Mouse (Mus musculus) embryonic facial prominence, embryonic 15.5 days (tissue): ENCODE data around the gene Flnc. TPM values are rescaled to one million over a fixed set of nuclear protein-coding genes. Genes with fewer than 3 reads are reported as not detected.

Source experiments
- ATAC-seq: fragments of 200-750 bp; cut with Nextera tagmentation; 2 replicates; pipeline ENCODE4 v1.8.0; 2017; ENCODE audit warnings: low read depth, moderate TSS enrichment; ENCODE audit not compliant: insufficient number of reproducible peaks, low FRiP score, low TSS enrichment
- H3K27ac ChIP-seq: fragments of 300-500 bp; sonication (generic); replicated peaks from 2 replicates; pipeline ENCODE4 v1.5.1; 2015; ENCODE audit warnings: mild to moderate bottlenecking, inconsistent platforms
- H3K27me3 ChIP-seq: fragments of 300-500 bp; sonication (generic); 2 replicates; pipeline ENCODE4 v1.6.1; 2015; ENCODE audit warnings: inconsistent platforms
- H3K36me3 ChIP-seq: fragments of 300-500 bp; sonication (generic); 2 replicates; pipeline ENCODE4 v1.6.1; 2015; ENCODE audit warnings: mild to moderate bottlenecking, inconsistent platforms
- H3K4me1 ChIP-seq: fragments of 300-500 bp; sonication (generic); 2 replicates; pipeline ENCODE4 v1.6.1; 2015; ENCODE audit warnings: inconsistent platforms
- H3K4me2 ChIP-seq: fragments of 300-500 bp; sonication (generic); replicated peaks from 2 replicates; pipeline ENCODE4 v1.6.1; 2015; ENCODE audit warnings: mild to moderate bottlenecking, inconsistent platforms
- H3K4me3 ChIP-seq: fragments of 300-500 bp; sonication (generic); replicated peaks from 2 replicates; pipeline ENCODE4 v1.5.1; 2015; ENCODE audit warnings: mild to moderate bottlenecking, inconsistent platforms
- H3K9ac ChIP-seq: fragments of 300-500 bp; sonication (generic); 2 replicates; pipeline ENCODE4 v1.6.1; 2015; ENCODE audit warnings: inconsistent platforms
- H3K9me3 ChIP-seq: fragments of 300-500 bp; sonication (generic); replicated peaks from 2 replicates; pipeline ENCODE4 v1.6.1; 2016; ENCODE audit warnings: inconsistent platforms
- WGBS: fragments of 180-500 bp; shearing (Covaris S2); methylation state at CpG from one replicate; pipeline ENCODE4 v1.1.7; 2015; 5-methylcytosine and 5-hydroxymethylcytosine counted together
- polyA plus RNA-seq: library from polyadenylated mRNA; unstranded; fragments of >200 nt; fragmentation: Nextera tagmentation; extraction: Ambion mirVana; gene quantifications from 2 replicates; pipeline ENCODE4 v1.2.1, GENCODE M21; 2015

The Flnc gene
- polyA plus RNA-seq, 1 experiment from 2014 or later = 24.0 TPM

DNA sequence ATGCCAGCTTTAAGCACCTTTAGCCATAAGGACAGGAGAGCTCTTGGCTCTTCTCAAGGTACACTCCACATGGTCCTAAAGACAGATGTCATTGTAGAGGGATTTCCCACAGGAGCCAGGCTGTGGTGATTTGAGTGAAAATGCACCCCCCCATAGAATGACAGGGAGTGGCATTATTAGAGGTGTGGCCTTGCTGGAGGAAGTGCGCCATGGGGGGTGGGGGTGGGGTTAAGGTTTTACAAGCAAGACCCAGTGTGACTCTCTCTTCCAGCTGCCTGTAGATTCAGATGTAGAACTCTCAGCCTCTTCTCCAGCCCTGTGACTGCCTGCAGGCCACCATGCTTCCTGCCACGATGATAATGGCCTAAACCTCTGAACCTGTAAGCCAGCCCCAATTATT lies 52.9 kb downstream of the Flnc start:
- ATAC-seq = no peak
- no peak overlapping the region for H3K4me2 ChIP-seq
- 41% methylated on average over 2 of the region's 2 CpGs for WGBS
- 0 out of 2 replicates have a peak, but pooled peaks cover 8% of the 10 kb centered on the region for H3K36me3 ChIP-seq
- no peak overlapping the region for H3K27ac ChIP-seq
- peaks cover 8% of the 10 kb centered on the region for H3K4me1 ChIP-seq
- no peaks in the 10 kb centered on the region for H3K27me3 ChIP-seq
- H3K4me3 ChIP-seq = no peak overlapping the region
- H3K9ac ChIP-seq = no peak overlapping the region
- no peaks in the 10 kb centered on the region for H3K9me3 ChIP-seq

DNA sequence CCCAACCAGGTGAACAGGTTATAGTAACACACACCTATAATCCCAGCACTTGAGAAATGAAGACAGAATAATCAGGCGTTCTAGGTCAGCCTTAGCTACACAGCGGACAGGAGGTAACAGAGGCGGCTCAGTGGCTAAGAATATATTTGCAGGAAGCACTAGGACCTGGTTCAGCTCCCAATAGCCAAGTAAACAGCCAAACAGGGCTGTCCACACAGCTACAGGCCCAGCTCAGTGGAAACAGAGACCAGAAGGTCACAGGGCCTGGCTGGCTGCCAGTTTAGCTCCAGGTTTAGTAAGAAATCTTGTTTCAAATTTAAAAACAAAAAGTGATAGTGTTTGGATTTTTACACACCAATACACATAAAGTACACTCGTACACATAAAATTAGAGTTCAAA lies 61.0 kb downstream of the Flnc start:
- Histone ChIP-seq H3K9ac (no peak overlapping the region), H3K27ac (no peak overlapping the region), H3K27me3 (peaks cover 7% of the 10 kb centered on the region), H3K9me3 (no peaks in the 10 kb centered on the region), H3K4me1 (no peaks in the 10 kb centered on the region), H3K36me3 (0 out of 2 replicates have a peak, but pooled peaks cover 10% of the 10 kb centered on the region), H3K4me3 (no peak overlapping the region), H3K4me2 (no peak overlapping the region)
- WGBS = 82% methylated on average over 4 of the region's 4 CpGs
- ATAC-seq = no peak

DNA sequence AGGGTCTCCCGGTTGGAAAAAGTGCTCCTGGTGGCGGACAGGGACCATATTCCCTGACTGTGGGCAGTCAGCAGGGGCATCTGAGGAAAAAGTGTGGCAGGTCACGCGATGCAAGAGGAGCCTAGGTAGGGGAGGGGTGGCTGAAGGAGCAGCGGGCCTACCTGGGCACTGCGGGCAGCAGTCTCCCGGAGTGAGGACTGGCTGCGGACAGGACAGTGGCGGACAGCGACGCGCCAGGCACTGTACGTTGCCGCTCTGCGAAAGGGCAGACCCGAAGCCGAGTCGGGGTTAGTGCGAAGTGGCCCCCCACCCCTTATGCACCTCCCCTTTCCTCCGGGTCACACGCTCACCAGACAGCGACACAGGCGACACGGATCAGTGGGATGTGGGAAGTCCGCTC lies 63.2 kb downstream of the Flnc start:
- Histone ChIP-seq H3K9ac (no peak overlapping the region), H3K4me1 (no peaks in the 10 kb centered on the region), H3K36me3 (0 out of 2 replicates have a peak, but pooled peaks cover 10% of the 10 kb centered on the region), H3K4me3 (no peak overlapping the region), H3K4me2 (no peak overlapping the region), H3K9me3 (no peaks in the 10 kb centered on the region), H3K27ac (no peak overlapping the region), H3K27me3 (peaks cover 7% of the 10 kb centered on the region)
- no peak for ATAC-seq
- WGBS = 27% methylated on average over 25 of the region's 25 CpGs

DNA sequence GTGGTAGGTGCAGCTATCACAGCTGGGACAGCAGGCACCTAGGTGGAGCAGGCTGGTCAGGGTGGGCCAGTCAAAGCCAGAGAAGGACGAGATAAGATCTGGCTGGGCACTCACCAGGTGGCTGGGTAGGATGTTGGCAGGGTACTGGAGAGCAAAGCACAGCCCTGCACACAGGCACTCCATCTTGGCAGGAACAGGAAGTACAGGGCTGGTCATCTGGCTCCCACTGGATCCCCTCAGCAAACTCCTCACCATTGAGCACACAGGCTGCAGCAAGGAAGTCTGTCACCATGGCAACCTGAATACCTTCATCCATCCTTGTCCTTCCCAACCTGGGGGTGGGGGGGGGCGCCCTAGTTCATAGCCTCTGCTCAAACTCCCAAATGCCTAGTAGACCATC lies 64.7 kb downstream of the Flnc start:
- Histone ChIP-seq H3K36me3 (0 out of 2 replicates have a peak, but pooled peaks cover 15% of the 10 kb centered on the region), H3K9ac (no peak overlapping the region)
- WGBS = 53% methylated on average over 2 of the region's 2 CpGs

DNA sequence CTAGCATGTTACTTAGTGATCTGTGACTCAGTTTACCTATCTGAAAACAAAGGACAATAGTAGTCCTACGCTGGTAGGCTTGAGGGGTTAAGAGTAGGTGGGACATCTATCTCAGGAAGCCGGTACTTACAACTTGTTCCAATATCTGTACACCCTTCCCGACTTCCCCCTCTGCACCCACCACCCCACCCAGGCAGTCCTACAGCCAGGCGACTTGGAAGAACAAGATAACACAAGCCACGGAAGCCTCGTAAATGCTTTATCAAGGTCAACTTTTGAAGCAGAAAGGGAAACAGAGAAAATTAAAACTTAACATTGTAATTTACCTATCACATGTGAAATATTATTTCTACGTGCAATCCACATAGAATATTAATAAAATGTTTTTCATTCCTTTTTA lies 67.1 kb downstream of the Flnc start:
- 0 out of 2 replicates have a peak, but pooled peaks cover 15% of the 10 kb centered on the region for H3K36me3 ChIP-seq
- H3K9ac ChIP-seq = no peak overlapping the region
- peaks cover 7% of the 10 kb centered on the region for H3K27me3 ChIP-seq
- no peak overlapping the region for H3K4me3 ChIP-seq
- no peak overlapping the region for H3K4me2 ChIP-seq
- H3K4me1 ChIP-seq = no peaks in the 10 kb centered on the region
- no peak overlapping the region for H3K27ac ChIP-seq
- 94% methylated on average over 7 of the region's 7 CpGs for WGBS
- H3K9me3 ChIP-seq = no peaks in the 10 kb centered on the region
- ATAC-seq = no peak

More for the DNA sequence above, 64.7 kb downstream of the Flnc start:
- Histone ChIP-seq H3K4me2 (no peak overlapping the region), H3K27me3 (peaks cover 7% of the 10 kb centered on the region), H3K4me1 (no peaks in the 10 kb centered on the region), H3K9me3 (no peaks in the 10 kb centered on the region), H3K27ac (no peak overlapping the region), H3K4me3 (no peak overlapping the region)
- no peak for ATAC-seq

DNA sequence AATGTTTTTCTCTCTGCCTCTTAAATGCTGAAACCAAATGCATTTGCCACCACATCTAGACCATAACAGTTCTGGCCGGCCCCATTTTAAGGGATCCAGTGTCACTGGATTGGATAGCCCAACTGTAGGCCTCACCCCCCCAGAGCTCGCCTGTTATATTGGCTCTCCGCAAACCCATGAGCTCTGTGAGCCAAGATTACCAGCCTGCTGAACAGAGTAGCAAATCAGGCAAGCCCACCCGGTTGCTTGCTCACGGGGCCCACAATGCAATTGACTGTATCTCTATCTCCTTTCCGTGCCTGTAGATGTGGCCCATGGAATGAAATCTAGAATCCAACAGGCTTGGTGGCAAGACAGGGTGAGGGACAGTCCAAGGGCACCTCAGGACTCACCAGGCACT lies 67.8 kb downstream of the Flnc start:
- no peak overlapping the region for H3K4me2 ChIP-seq
- H3K27ac ChIP-seq = no peak overlapping the region
- no peaks in the 10 kb centered on the region for H3K9me3 ChIP-seq
- H3K4me1 ChIP-seq = peaks cover 4% of the 10 kb centered on the region; the same call in 1 of the 2 replicates
- no peak overlapping the region for H3K4me3 ChIP-seq
- 89% methylated on average over 6 of the region's 6 CpGs for WGBS
- no peak overlapping the region for H3K9ac ChIP-seq
- H3K27me3 ChIP-seq = peaks cover 10% of the 10 kb centered on the region
- ATAC-seq = no peak
- 0 out of 2 replicates have a peak, but pooled peaks cover 15% of the 10 kb centered on the region for H3K36me3 ChIP-seq

DNA sequence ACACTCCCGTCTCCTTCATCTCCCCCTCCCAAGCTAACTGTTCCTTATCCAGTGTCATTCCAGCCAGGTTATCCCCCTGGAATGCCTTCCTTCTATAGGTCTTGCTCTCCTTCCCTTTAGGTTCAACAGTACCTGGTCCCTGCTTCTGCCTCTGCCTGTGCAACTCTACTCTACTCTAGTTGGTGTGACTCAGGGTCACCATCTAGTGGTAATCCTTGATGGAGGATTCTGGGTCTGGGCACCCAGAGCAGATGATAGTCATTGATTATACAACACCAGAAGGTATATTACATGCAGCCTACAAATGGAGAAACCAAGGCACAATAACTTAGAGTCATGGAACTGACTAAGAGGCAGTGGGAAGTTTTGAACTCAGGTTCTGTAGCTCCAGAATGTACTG lies 68.5 kb downstream of the Flnc start:
- Histone ChIP-seq H3K4me2 (no peak overlapping the region), H3K36me3 (0 out of 2 replicates have a peak, but pooled peaks cover 15% of the 10 kb centered on the region), H3K4me1 (peaks cover 10% of the 10 kb centered on the region), H3K9me3 (no peaks in the 10 kb centered on the region), H3K27me3 (peaks cover 7% of the 10 kb centered on the region), H3K4me3 (no peak overlapping the region), H3K9ac (no peak overlapping the region), H3K27ac (no peak overlapping the region)
- WGBS = 92% methylated on average over 1 of the region's 1 CpGs
- ATAC-seq = no peak

DNA sequence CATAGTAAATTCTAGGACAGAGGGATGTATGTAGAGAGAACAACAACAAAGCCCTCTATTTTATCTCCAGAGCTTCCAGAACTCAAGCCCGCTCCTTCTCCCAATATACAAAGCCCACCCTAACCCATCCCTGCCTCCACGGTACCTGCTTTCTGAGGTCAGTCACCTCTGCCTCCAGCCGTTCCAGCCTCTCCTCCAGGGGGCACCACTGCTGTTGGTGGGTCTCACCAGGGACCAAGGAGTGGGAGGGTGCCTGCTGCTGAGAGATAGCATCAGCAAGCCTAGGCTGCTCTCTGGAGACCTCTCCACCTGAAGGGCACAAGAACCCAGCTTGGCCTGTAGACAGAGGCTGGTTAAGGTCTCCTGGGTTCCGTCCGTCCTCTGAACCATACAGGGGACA lies 72.4 kb downstream of the Flnc start:
- Histone ChIP-seq H3K9me3 (no peaks in the 10 kb centered on the region), H3K4me3 (no peak overlapping the region), H3K27ac (no peak overlapping the region), H3K9ac (no peak overlapping the region), H3K4me2 (no peak overlapping the region), H3K36me3 (0 out of 2 replicates have a peak, but pooled peaks cover 9% of the 10 kb centered on the region), H3K4me1 (peaks cover 31% of the 10 kb centered on the region), H3K27me3 (peaks cover 3% of the 10 kb centered on the region; the same call in 1 of the 2 replicates)
- no peak for ATAC-seq
- 92% methylated on average over 5 of the region's 5 CpGs for whole genome bisulfite sequencing

DNA sequence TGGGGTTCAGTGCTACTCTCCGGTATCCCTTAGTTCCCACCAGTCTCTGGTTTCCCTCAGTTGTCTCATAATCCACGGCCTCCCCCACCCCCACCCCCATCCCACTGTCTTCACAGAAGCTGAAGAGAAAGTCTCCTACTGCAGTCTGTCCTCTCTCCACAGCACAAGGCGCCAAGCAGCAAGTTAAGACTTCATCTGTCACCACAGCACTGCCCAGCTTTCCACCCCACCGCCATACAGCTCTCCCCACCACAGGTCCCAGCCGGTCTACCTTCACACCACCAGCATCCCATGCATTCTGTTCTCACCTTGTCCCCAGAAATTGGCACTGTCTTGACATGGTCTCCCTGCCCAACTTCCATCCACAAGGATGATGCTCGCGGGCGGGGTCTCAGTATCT lies 73.8 kb downstream of the Flnc start:
- ATAC-seq = no peak
- Histone ChIP-seq H3K9me3 (no peaks in the 10 kb centered on the region), H3K4me2 (peak overlapping the region; percentile 72), H3K27ac (no peak overlapping the region), H3K4me1 (peaks cover 31% of the 10 kb centered on the region), H3K36me3 (0 out of 2 replicates have a peak, but pooled peaks cover 5% of the 10 kb centered on the region), H3K4me3 (peak overlapping the region; percentile 61), H3K27me3 (peaks cover 3% of the 10 kb centered on the region; the same call in 1 of the 2 replicates), H3K9ac (0 out of 2 replicates have a peak overlapping the region, but pooled peaks have one; percentile 28)
- 17% methylated on average over 8 of the region's 8 CpGs for WGBS

DNA sequence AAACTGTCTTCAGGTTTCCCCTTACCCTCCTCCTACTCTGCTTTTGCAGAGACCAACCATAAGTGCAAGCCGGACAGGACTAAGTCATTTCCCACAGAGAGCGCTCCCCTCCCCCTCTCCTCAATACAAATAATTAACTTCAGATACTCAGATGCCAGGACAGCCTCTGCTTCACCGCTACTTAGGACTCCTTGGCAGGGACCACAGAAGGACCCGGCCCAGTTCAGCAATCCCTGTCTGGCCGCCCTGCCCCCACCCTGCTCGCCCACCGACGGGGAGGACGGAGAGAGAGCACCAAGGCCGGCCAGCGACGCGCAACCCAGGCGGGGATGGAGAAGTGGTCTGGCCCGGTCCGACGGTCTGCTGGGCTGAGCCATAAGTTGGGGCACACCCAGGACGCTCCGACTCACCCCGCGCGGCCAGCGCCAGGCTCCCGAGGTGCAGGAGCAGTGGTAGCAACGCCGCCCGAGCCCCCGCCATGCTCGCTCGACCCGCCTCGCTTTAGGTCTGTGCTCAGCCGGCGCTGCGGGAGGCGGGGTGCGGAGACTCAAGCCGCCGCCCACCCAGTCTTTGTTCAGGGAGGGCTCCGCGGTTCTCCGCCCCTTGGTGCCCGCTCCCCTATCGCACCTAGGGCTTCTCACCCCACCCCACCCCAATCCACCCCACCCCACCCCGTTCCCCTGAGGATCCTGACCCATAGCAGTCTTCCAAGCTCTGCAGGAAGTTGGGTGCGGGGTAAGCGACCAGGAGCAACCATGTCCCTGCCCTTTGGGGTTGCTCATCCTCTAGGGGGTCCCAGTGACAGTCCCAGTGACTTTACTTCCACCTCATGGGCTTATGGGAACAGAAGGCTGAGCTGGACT lies 74.6 kb downstream of the Flnc start, which contains the start of gene Kcp:
Gene Kcp, minus strand, starts transcription at position 506 of the 863 bp plus-strand sequence.
- Histone ChIP-seq H3K36me3 (no peaks in the 10 kb centered on the region), H3K27me3 (peaks cover 3% of the 10 kb centered on the region; the same call in 1 of the 2 replicates), H3K4me1 (peaks cover 32% of the 10 kb centered on the region), H3K4me2 (peak within 1 kb of the TSS; percentile 72), H3K4me3 (peak within 1 kb of the TSS; percentile 61), H3K27ac (no peak within 1 kb of the TSS; the same call in 1 of the 2 replicates), H3K9ac (peak within 1 kb of the TSS; percentile 28; the same call in 1 of the 2 replicates), H3K9me3 (no peaks in the 10 kb centered on the region)
- ATAC-seq = peak; percentile 40; the same call in 1 of the 2 replicates
- under 1% methylated on average over 44 of the region's 47 CpGs for WGBS

DNA sequence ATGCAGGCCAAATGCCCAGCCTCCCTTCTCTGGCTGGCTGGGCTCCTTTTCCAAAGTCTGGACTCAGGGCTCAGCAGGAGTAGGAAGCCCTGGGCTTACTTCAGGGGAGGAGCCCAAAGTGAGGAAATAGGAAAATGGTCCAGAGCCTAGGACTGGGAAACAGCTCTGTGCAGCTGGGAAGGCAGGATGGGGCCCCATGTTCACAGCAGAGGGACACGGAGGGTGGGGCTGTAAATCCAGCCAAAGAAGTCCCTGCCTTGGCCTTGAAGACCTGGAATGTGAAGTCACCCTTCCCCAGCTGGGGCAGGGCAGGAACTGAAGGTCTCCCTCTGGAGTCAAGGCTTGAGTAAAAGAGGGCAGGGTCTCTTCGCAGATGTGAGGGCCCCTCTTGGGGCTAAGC lies 76.0 kb downstream of the Flnc start:
- 26% methylated on average over 2 of the region's 2 CpGs for WGBS
- Histone ChIP-seq H3K9me3 (no peaks in the 10 kb centered on the region), H3K27ac (no peak overlapping the region), H3K36me3 (no peaks in the 10 kb centered on the region), H3K4me2 (no peak overlapping the region), H3K4me3 (no peak overlapping the region), H3K9ac (no peak overlapping the region), H3K27me3 (peaks cover 3% of the 10 kb centered on the region; the same call in 1 of the 2 replicates), H3K4me1 (peaks cover 40% of the 10 kb centered on the region)
- no peak for ATAC-seq
